Mouse (Mus musculus): ENCODE measurements at regions not wholly inside any gene's neighbourhood (a gene's known extent, or its start where the extent isn't known, plus 50 kb on each side); places are given as distances from the start of the nearest gene placed in this dataset.
A peak's percentile ranks its signal among the peaks of the same experiment; 100 is the strongest.

DNA sequence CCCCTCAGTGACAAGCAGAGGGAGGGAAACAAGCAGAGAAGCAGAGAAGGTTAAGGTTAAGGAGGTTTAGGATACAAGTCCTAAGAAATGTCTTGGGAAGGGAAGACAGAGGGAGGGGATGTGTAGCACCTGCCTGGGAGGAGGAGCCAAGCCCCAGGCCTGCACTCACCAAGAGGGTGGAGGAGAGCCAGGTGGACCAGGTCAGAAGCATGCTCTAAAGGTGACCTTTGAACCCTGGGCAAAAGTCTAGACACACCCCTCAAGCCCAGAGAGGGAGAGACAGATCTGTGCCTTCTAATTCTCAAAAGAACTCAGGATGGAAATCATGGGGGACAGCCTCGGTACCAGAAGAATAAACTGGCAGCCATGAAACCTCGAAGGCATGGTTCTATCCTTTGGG is 54.4 kb upstream of the Calm2 start:
- H3K9me3 ChIP-seq = no peaks in the 10 kb centered on the region
- no peak overlapping the region for H3K27ac ChIP-seq
- 40% methylated on average over 2 of the region's 2 CpGs for WGBS
- no peak for ATAC-seq (ENCODE audit: borderline replicate concordance, extremely low read depth, low FRiP score, low TSS enrichment)
- no peak overlapping the region for H3K4me2 ChIP-seq
- no peaks in the 10 kb centered on the region for H3K36me3 ChIP-seq
- H3K9ac ChIP-seq = no peak overlapping the region
- H3K4me3 ChIP-seq = no peak overlapping the region
- peaks cover 22% of the 10 kb centered on the region for H3K4me1 ChIP-seq
- H3K27me3 ChIP-seq = no peaks in the 10 kb centered on the region

DNA sequence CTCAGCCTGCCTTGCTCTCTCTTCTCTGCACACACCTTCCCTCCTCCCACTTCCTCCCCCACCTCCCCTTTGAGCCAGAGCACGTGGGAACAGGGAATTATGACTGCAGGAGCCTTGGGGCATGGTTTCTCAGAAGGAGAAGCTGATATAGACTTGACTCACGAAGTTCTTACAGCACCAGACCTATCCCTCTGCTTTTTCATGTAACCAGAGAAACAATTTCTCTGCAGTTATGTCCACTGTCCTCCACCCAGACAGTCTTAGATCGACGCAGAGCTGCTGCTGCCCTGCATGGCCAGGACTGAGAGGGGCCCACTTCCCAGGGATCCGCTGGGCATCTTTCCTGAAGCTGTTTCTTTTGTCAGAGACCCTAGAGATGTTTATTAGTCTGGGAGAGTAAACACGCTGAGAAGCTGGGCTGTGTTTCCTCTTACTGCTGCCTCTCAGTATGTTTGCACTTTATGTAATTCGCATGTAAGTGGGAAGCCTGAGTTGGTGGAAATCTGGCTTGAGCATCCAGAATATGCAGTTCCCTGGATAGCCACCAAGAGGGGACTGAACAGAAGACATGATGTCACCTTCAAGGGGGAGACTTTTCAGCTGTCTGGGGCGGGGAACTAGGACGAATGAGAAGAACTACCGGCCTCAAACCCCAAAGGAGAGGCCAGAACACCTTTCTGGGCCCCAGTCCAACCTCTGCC is 55.1 kb upstream of the Calm2 start:
- Histone ChIP-seq H3K27me3 (no peaks in the 10 kb centered on the region), H3K4me1 (peaks cover 22% of the 10 kb centered on the region), H3K9me3 (no peaks in the 10 kb centered on the region), H3K4me3 (no peak overlapping the region), H3K4me2 (no peak overlapping the region), H3K9ac (no peak overlapping the region), H3K36me3 (no peaks in the 10 kb centered on the region), H3K27ac (peak overlapping the region; percentile 39; the same call in 1 of the 2 replicates)
- peak; percentile 48; the same call in 1 of the 2 replicates for ATAC-seq (ENCODE audit: borderline replicate concordance, extremely low read depth, low FRiP score, low TSS enrichment)
- 20% methylated on average over 10 of the region's 10 CpGs for WGBS

DNA sequence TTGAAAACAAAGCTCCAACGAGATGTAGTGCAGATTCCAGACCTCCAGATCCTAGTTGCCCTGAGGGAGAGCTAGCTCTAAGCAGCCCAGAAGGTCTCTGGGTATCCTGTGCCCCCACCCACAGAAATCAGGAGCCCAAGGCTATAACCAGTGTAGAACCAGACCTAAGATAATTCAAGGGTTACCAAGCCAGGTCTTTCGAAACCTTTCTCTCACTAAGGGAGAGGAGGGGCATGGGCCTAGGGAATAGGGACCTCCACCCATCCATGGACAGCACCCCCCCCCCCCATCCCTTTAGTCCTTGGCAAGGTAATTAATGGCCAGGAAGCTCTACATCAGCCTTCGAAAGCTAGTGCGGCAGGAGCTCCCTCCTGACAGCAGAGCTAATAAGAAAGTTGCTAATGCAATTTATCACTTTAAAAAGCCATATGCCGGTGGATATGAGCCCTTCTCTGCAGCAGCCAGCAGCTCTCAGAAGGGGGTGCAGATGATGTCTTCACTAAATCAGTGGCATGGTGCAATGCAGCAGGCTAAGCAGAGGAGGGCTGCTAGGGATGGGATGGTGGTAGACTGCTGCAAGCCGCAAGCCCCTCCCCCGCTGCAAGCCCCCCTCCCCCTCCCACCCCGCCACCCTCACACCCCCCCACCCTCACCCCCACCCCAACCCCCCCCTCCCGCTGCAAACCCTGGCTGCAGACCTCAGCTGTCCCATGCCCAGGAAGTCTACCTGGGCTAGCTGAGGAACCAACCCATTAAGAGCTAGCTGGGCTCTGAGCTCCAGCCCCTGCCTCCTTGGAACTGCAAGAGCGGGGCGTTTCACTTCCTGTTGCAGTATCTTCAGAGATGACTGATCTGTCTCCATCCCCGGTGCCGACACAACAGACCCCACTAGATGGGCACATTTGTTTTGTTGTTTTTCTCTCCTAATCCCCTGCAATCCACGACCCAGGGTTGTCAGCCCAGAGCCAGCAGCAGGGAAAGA is 55.9 kb upstream of the Calm2 start:
- H3K4me3 ChIP-seq = no peak overlapping the region
- 16% methylated on average over 14 of the region's 14 CpGs for WGBS
- H3K36me3 ChIP-seq = no peaks in the 10 kb centered on the region
- H3K4me1 ChIP-seq = peaks cover 22% of the 10 kb centered on the region
- 0 out of 2 replicates have a peak overlapping the region, but pooled peaks have one; percentile 39 for H3K27ac ChIP-seq
- H3K4me2 ChIP-seq = peak overlapping the region; percentile 31
- H3K9me3 ChIP-seq = no peaks in the 10 kb centered on the region
- no peaks in the 10 kb centered on the region for H3K27me3 ChIP-seq
- no peak overlapping the region for H3K9ac ChIP-seq
- no peak for ATAC-seq (ENCODE audit: borderline replicate concordance, extremely low read depth, low FRiP score, low TSS enrichment)

DNA sequence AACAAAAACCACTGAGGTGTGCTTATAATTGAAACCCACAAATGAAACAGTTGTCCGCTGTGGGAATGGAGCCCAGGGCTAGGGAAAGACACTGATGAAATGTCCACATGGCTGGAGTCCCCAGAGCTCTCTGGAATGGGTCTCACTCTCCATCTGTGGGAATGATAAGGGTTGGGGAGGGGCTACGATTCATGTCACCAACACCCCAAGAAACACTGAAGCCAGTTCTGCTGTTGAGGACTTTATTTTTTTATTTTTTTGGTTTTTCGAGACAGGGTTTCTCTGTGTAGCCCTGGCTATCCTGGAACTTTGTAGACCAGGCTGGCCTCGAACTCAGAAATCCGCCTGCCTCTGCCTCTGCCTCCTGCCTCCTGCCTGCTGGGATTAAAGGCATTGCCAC is 56.8 kb upstream of the Calm2 start:
- ATAC-seq (ENCODE audit: borderline replicate concordance, extremely low read depth, low FRiP score, low TSS enrichment) = no peak
- Histone ChIP-seq H3K27ac (no peak overlapping the region), H3K9ac (no peak overlapping the region), H3K4me3 (no peak overlapping the region), H3K4me2 (peak overlapping the region; percentile 31; the same call in 1 of the 2 replicates), H3K9me3 (no peaks in the 10 kb centered on the region), H3K36me3 (no peaks in the 10 kb centered on the region), H3K27me3 (no peaks in the 10 kb centered on the region), H3K4me1 (peaks cover 27% of the 10 kb centered on the region)
- 78% methylated on average over 5 of the region's 5 CpGs for WGBS

DNA sequence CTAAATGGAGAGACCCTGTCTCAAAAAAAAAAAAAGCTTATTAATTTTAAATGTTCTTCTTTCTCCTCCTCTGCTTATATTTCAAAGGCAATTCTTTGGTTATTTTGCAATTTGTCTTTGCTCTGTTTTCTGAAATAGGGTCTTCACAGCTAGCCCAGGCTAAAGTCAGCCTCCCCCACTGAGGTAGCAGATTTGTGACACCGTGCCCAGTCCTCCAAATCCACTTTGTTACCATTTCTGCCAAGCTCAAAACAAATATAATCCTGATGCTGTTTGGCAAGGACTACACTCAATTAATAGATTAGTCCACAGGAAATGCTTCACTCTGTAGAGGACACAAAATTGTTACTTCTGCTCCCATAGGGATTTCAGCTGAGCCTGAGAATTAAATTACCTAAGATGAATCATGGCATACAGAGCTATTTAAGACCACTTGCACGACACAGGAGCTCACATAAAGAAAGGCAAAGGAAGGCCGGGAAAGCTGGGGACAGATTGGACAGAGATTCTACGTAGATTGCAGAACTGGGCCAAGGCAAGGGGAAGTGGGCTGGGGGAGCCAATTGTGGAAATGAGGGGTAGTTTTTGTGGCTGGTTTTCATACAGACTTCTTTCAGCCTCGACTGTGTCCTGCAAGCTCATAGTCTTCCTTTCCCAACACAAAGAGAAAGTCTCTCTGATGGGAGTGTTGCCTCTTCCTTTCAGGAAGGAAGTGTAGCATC is 58.4 kb upstream of the Calm2 start:
- Histone ChIP-seq H3K4me2 (no peak overlapping the region), H3K9ac (no peak overlapping the region), H3K36me3 (no peaks in the 10 kb centered on the region), H3K9me3 (no peaks in the 10 kb centered on the region), H3K4me3 (no peak overlapping the region), H3K27ac (no peak overlapping the region), H3K4me1 (peaks cover 29% of the 10 kb centered on the region), H3K27me3 (no peaks in the 10 kb centered on the region)
- 71% methylated on average over 5 of the region's 5 CpGs for WGBS
- no peak for ATAC-seq (ENCODE audit: borderline replicate concordance, extremely low read depth, low FRiP score, low TSS enrichment)

DNA sequence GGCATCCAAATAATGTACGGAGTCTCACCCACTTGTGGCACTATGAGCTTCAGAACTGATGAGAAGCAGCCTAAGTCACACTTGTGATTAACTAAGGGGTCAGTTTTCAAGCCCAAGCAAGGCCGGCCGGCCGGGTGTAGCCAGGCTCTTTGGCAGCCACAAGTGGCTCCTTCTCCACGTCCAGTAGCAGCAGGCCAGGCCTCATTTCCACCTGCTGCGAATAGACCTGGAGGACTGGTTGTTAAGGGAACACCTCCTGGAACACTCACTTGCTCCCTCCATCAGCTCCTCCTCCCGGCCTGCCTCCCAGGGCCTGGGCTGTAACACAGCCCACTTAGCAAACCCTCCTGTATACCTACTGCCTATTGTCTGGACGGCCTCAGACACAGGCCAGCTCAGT is 61.1 kb upstream of the Calm2 start:
- Histone ChIP-seq H3K4me1 (peaks cover 14% of the 10 kb centered on the region), H3K9me3 (no peaks in the 10 kb centered on the region), H3K27me3 (no peaks in the 10 kb centered on the region), H3K4me2 (no peak overlapping the region), H3K4me3 (no peak overlapping the region), H3K27ac (peak overlapping the region; percentile 49), H3K9ac (no peak overlapping the region), H3K36me3 (no peaks in the 10 kb centered on the region)
- WGBS = 52% methylated on average over 8 of the region's 8 CpGs
- ATAC-seq (ENCODE audit: borderline replicate concordance, extremely low read depth, low FRiP score, low TSS enrichment) = peak; percentile 55; the same call in 1 of the 2 replicates

DNA sequence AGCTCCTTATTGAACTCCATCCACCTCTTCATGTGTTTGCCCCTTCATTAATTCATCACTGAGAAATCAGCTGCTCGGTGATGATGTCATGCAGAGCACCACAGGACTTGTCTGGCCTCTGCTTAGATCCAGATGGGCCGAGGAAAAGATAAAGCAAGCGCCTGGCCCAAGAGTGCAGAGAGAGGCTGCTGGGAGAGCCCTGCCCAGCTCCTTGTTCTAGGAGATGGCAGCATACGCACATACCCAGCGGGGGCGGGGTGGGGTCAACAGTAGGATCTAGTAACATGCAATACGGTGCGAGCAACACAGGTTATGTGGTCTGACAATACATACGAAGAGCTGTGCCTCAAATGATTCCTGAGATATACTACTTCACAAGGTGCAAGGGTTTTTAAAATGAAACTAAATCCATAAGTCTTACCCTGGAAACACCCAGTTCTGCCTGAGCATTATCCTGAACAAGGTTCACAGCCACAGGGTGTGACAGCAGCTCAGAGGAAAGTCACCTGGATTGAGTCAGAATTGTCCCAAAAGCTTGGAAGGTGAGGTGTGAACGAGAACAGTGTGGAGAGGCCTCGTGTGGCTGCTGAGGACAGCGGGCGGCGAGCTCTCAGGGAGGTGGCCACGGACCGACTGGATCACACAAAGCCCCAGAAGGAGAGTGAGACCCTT is 62.0 kb upstream of the Calm2 start:
- Histone ChIP-seq H3K4me2 (no peak overlapping the region), H3K36me3 (no peaks in the 10 kb centered on the region), H3K4me3 (no peak overlapping the region), H3K4me1 (peaks cover 11% of the 10 kb centered on the region), H3K9me3 (no peaks in the 10 kb centered on the region), H3K27ac (no peak overlapping the region), H3K27me3 (no peaks in the 10 kb centered on the region), H3K9ac (no peak overlapping the region; the same call in 1 of the 2 replicates)
- WGBS = 66% methylated on average over 16 of the region's 16 CpGs
- ATAC-seq (ENCODE audit: borderline replicate concordance, extremely low read depth, low FRiP score, low TSS enrichment) = no peak

DNA sequence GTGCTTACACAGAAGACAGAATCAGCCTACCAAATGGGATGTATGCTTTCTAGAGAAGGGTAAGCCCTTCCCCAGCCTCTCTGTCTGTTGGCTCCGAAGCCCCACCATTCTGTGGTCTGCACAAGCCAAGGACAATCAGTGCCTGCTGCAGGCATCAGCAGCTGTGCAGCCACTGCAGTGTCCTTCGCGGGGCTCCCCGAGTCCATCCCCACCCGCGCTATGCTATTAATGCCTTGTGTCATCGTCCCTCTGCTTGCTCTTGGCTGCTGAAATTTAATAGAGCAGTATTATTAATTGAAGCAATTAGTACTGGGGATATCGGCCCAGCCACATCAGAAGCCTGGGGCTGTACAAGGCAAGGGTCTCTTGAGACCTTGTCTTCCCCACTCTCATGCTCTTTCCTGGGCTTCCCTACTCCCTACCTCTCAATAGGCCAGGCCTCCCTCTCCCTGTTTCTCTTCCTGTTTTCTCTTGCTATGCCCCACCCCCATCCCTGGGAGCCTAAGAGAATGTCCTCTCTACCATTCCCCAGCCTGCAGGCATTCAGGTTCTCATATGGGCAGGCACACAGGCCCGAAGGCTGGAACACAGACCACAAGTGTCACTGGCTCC is 65.4 kb upstream of the Calm2 start:
- Histone ChIP-seq H3K27me3 (no peaks in the 10 kb centered on the region), H3K9me3 (no peaks in the 10 kb centered on the region)
- no peak for ATAC-seq (ENCODE audit: borderline replicate concordance, extremely low read depth, low FRiP score, low TSS enrichment)

DNA sequence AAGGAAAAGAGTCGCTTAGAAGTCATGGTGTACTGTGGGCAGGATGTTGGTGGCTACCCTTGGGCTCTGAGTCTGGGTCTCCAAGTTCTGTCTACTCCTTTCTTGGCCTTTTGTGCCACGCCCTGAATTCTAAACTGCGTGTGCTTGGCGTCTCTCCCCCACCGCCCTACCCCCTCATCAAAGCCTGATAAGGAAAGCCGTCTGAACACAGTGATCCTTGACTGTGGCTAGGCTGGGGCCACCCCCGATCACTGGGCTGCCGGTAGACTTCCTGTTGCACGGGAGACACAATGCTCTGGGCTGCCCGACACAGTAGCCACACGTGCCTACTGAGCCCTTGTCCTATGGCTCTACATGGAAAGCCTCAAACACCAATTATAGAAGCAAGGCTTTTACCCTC is 67.1 kb upstream of the Calm2 start:
- no peak overlapping the region for H3K27ac ChIP-seq
- 0 out of 2 replicates have a peak overlapping the region, but pooled peaks have one; percentile 4 for H3K4me2 ChIP-seq

More for the DNA sequence above, 65.4 kb upstream of the Calm2 start:
- H3K4me3 ChIP-seq = no peak overlapping the region
- no peaks in the 10 kb centered on the region for H3K36me3 ChIP-seq
- no peak overlapping the region for H3K27ac ChIP-seq
- 69% methylated on average over 9 of the region's 9 CpGs for WGBS
- no peak overlapping the region for H3K9ac ChIP-seq
- H3K4me1 ChIP-seq = peaks cover 15% of the 10 kb centered on the region
- no peak overlapping the region for H3K4me2 ChIP-seq

DNA sequence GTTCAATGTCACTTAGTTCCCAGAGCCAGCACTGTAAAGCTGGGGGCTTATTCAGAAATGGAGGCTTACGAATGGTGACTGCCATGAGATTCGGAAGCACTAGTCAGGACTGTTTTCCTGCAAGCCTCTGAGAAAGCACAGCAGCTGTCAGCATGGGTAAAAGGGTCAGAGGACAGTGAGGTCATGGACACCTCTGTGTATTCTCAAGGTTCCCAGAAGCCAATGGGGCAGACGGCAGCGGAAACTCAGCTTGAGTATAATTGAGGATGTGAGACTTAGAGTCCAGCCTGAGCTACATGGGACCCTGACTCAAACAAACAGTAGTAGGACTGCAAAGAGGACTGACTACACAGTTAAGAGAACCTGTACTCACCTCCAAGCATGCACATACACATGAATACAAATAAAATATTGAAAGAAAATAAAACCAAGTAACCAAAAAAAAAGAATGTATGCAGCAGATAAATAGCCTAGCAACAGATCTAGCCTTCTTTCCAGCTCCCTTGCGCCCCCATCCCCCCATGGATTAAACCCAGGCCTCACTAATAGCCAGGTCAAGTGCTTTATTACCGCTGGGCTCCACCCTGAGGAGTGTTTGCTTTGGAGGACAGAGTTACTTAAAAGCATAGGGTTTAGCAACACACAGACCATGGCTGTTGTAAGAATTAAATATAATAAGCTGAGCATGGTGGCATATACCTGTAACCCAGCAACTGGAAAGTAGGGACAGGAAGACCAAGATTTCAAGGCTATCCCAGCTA is 67.8 kb upstream of the Calm2 start:
- H3K4me3 ChIP-seq = no peak overlapping the region
- WGBS = 63% methylated on average over 6 of the region's 6 CpGs
- no peak for ATAC-seq (ENCODE audit: borderline replicate concordance, extremely low read depth, low FRiP score, low TSS enrichment)
- no peaks in the 10 kb centered on the region for H3K36me3 ChIP-seq
- no peaks in the 10 kb centered on the region for H3K9me3 ChIP-seq
- H3K9ac ChIP-seq = no peak overlapping the region
- no peak overlapping the region for H3K4me2 ChIP-seq
- H3K4me1 ChIP-seq = peaks cover 12% of the 10 kb centered on the region
- H3K27me3 ChIP-seq = no peaks in the 10 kb centered on the region
- H3K27ac ChIP-seq = no peak overlapping the region

More for the DNA sequence above, 67.1 kb upstream of the Calm2 start:
- no peaks in the 10 kb centered on the region for H3K27me3 ChIP-seq
- no peak overlapping the region for H3K9ac ChIP-seq
- H3K4me1 ChIP-seq = peaks cover 12% of the 10 kb centered on the region
- no peaks in the 10 kb centered on the region for H3K9me3 ChIP-seq
- H3K36me3 ChIP-seq = no peaks in the 10 kb centered on the region
- peak; percentile 46; the same call in 1 of the 2 replicates for ATAC-seq (ENCODE audit: borderline replicate concordance, extremely low read depth, low FRiP score, low TSS enrichment)
- 20% methylated on average over 11 of the region's 11 CpGs for WGBS
- no peak overlapping the region for H3K4me3 ChIP-seq
